Mouse (Mus musculus): ENCODE data around the gene Ap3d1. TPM values are rescaled to one million over a fixed set of nuclear protein-coding genes. Genes with fewer than 3 reads are reported as not detected.

Ap3d1 gene
- polyA plus RNA-seq, 1 experiment from 2014 or later: 45.0 TPM

- 50% methylated on average over 4 of the region's 4 CpGs for WGBS
- no peak overlapping the region for H3K4me2 ChIP-seq
- peaks cover 49% of the 10 kb centered on the region for H3K4me1 ChIP-seq (replicated peaks)
- no peaks in the 10 kb centered on the region for H3K27me3 ChIP-seq
- H3K4me3 ChIP-seq: no peak overlapping the region
- peak overlapping the region; percentile 54 for H3K27ac ChIP-seq
- peak; percentile 8 for ATAC-seq (replicated peaks; ENCODE audit: insufficient number of reproducible peaks, insufficient read depth, low FRiP score, low read depth)
- no peaks in the 10 kb centered on the region for H3K9me3 ChIP-seq (replicated peaks)
- H3K9ac ChIP-seq: no peak overlapping the region; the same call in 1 of the 2 replicates
- peaks cover 73% of the 10 kb centered on the region for H3K36me3 ChIP-seq
Observed at GRCm38 (mm10) chr10:80774981-80775380, 32.9 kb upstream of the Ap3d1 start.

DNA sequence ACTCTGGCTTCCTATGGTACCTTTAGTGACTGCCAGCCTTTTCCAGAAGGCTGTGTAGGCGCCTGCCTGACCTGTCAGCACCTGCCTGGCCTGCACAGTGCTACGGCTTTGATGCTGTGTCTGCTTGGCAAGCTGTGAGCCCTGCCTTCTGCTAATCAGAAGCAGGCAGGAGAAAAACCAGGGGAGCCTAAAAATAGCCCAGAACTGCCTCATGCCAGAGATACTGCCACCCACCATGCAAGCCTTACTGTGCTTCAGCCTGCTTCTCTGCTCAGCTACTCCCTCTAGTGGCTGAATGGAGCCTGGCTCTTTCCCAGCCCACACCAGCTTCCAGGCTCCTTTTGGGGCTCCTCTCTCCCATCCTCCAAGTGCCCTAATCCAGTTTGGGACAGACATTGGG, 32.5 kb upstream of the Ap3d1 start:
- Histone ChIP-seq H3K36me3 (peaks cover 73% of the 10 kb centered on the region), H3K9me3 (replicated peaks) (no peaks in the 10 kb centered on the region), H3K27me3 (no peaks in the 10 kb centered on the region), H3K4me1 (replicated peaks) (peaks cover 49% of the 10 kb centered on the region), H3K9ac (no peak overlapping the region), H3K27ac (peak overlapping the region; percentile 93), H3K4me2 (no peak overlapping the region), H3K4me3 (no peak overlapping the region)
- ATAC-seq (replicated peaks; ENCODE audit: insufficient number of reproducible peaks, insufficient read depth, low FRiP score, low read depth): peak; percentile 96
- 13% methylated on average over 2 of the region's 2 CpGs for WGBS

DNA sequence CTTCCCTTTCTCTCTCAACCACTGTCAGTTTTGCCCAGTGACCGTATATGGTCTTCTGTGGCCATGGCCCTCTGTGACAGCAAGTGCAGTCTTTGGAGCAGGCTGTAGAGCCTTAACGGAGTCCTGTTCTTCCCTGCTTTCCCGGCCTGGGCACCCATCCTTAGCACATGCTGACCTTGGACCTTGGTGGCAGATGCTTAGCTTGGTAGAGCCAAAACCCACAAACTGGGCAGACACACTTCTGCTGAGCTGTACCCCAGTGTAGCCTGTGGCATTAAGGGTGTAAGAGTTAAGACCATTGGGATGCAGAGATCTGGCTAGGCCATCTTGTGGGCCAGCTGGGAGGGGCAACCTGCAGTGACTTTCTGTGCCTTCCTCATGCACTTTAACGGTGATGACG, 31.8 kb upstream of the Ap3d1 start:
- H3K4me1 ChIP-seq (replicated peaks): peaks cover 53% of the 10 kb centered on the region
- no peaks in the 10 kb centered on the region for H3K9me3 ChIP-seq (replicated peaks)
- H3K36me3 ChIP-seq: peaks cover 71% of the 10 kb centered on the region
- ATAC-seq (replicated peaks; ENCODE audit: insufficient number of reproducible peaks, insufficient read depth, low FRiP score, low read depth): no peak
- WGBS: 49% methylated on average over 5 of the region's 5 CpGs
- H3K9ac ChIP-seq: no peak overlapping the region
- no peaks in the 10 kb centered on the region for H3K27me3 ChIP-seq
- no peak overlapping the region for H3K4me3 ChIP-seq
- peak overlapping the region; percentile 93 for H3K27ac ChIP-seq
- H3K4me2 ChIP-seq: peak overlapping the region; percentile 7; the same call in 1 of the 2 replicates

DNA sequence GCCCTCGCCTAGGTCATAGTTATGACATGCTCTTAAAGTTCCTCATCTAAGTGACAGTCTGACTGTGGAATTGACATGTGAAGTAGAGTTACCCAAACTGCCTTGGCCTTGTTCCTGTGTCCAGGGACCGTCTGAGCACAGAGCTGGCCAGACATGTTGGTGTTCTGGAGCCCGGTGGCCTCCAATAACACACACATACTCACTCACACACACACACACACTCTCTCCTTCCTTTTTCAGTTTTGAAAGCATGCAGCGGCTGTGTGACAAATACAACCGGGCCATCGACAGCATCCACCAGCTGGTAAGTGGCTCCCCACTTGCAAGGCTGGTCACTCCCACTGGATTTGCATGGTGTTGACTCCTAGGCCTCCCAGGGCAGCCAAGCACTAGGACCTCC, 26.3 kb upstream of the Ap3d1 start:
- Histone ChIP-seq H3K4me3 (no peak overlapping the region), H3K27ac (no peak overlapping the region), H3K36me3 (peaks cover 78% of the 10 kb centered on the region), H3K27me3 (no peaks in the 10 kb centered on the region), H3K9ac (no peak overlapping the region), H3K4me2 (no peak overlapping the region), H3K9me3 (replicated peaks) (no peaks in the 10 kb centered on the region), H3K4me1 (replicated peaks) (peaks cover 31% of the 10 kb centered on the region)
- 85% methylated on average over 6 of the region's 6 CpGs for WGBS
- ATAC-seq (replicated peaks; ENCODE audit: insufficient number of reproducible peaks, insufficient read depth, low FRiP score, low read depth): no peak

- no peak overlapping the region for H3K4me3 ChIP-seq
- H3K4me2 ChIP-seq: no peak overlapping the region
- H3K27me3 ChIP-seq: no peaks in the 10 kb centered on the region
- H3K9ac ChIP-seq: no peak overlapping the region
- peak overlapping the region; percentile 17 for H3K27ac ChIP-seq
- 73% methylated on average over 10 of the region's 10 CpGs for WGBS
- peaks cover 35% of the 10 kb centered on the region for H3K4me1 ChIP-seq (replicated peaks)
- ATAC-seq (replicated peaks; ENCODE audit: insufficient number of reproducible peaks, insufficient read depth, low FRiP score, low read depth): no peak
- H3K9me3 ChIP-seq (replicated peaks): no peaks in the 10 kb centered on the region
- peaks cover 59% of the 10 kb centered on the region for H3K36me3 ChIP-seq
Observed at GRCm38 (mm10) chr10:80766161-80766815, 24.2 kb upstream of the Ap3d1 start.

- H3K9me3 ChIP-seq (replicated peaks): no peaks in the 10 kb centered on the region
- H3K27ac ChIP-seq: peak overlapping the region; percentile 17; the same call in 1 of the 2 replicates
- peaks cover 40% of the 10 kb centered on the region for H3K4me1 ChIP-seq (replicated peaks)
- H3K4me2 ChIP-seq: no peak overlapping the region
- H3K27me3 ChIP-seq: no peaks in the 10 kb centered on the region
- H3K36me3 ChIP-seq: peaks cover 53% of the 10 kb centered on the region
- WGBS: 61% methylated on average over 2 of the region's 2 CpGs
- no peak for ATAC-seq (replicated peaks; ENCODE audit: insufficient number of reproducible peaks, insufficient read depth, low FRiP score, low read depth)
- H3K9ac ChIP-seq: no peak overlapping the region
- H3K4me3 ChIP-seq: no peak overlapping the region
Observed at GRCm38 (mm10) chr10:80765746-80766145, 23.7 kb upstream of the Ap3d1 start.

DNA sequence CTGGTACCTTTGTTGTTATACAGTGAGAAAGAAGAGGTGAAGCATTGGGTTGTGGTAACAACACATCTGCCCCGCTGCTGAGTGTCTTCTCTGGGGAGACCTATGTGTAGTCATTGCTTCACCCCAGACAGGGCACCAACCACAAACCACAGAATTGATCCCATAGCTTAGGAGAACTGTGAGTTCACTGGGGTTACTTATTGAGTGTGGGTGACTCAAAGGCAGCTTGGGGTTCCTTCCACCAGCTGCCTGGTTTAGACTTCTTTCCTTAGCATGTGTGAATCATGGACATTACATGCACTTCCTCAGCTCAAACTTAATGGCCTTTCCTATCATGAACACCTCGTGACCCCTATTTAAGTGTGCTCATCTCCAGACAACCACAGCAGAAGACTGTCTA, 21.4 kb upstream of the Ap3d1 start:
- WGBS: 83% methylated on average over 2 of the region's 2 CpGs
- Histone ChIP-seq H3K4me2 (no peak overlapping the region), H3K27ac (no peak overlapping the region), H3K36me3 (peaks cover 33% of the 10 kb centered on the region), H3K4me3 (no peak overlapping the region), H3K9me3 (replicated peaks) (no peaks in the 10 kb centered on the region), H3K9ac (no peak overlapping the region), H3K4me1 (replicated peaks) (peaks cover 58% of the 10 kb centered on the region), H3K27me3 (no peaks in the 10 kb centered on the region)
- ATAC-seq (replicated peaks; ENCODE audit: insufficient number of reproducible peaks, insufficient read depth, low FRiP score, low read depth): no peak

GRCm38 (mm10) chr10:80761821-80762220, 19.8 kb upstream of the Ap3d1 start:
- H3K9me3 ChIP-seq (replicated peaks): no peaks in the 10 kb centered on the region
- H3K36me3 ChIP-seq: peaks cover 19% of the 10 kb centered on the region; the same call in 1 of the 2 replicates
- H3K27ac ChIP-seq: no peak overlapping the region
- H3K4me1 ChIP-seq (replicated peaks): peaks cover 74% of the 10 kb centered on the region
- no peak overlapping the region for H3K4me2 ChIP-seq
- no peak for ATAC-seq (replicated peaks; ENCODE audit: insufficient number of reproducible peaks, insufficient read depth, low FRiP score, low read depth)
- no peaks in the 10 kb centered on the region for H3K27me3 ChIP-seq
- WGBS: 61% methylated on average over 3 of the region's 3 CpGs
- no peak overlapping the region for H3K9ac ChIP-seq
- H3K4me3 ChIP-seq: no peak overlapping the region

- Histone ChIP-seq H3K27ac (peak overlapping the region; percentile 46), H3K27me3 (no peaks in the 10 kb centered on the region), H3K36me3 (peaks cover 11% of the 10 kb centered on the region; the same call in 1 of the 2 replicates), H3K4me3 (no peak overlapping the region), H3K9me3 (replicated peaks) (no peaks in the 10 kb centered on the region), H3K4me2 (peak overlapping the region; percentile 2; the same call in 1 of the 2 replicates), H3K9ac (no peak overlapping the region), H3K4me1 (replicated peaks) (peaks cover 75% of the 10 kb centered on the region)
- 70% methylated on average over 4 of the region's 4 CpGs for WGBS
- ATAC-seq (replicated peaks; ENCODE audit: insufficient number of reproducible peaks, insufficient read depth, low FRiP score, low read depth): no peak
Observed at GRCm38 (mm10) chr10:80760596-80761524, 18.8 kb upstream of the Ap3d1 start.

DNA sequence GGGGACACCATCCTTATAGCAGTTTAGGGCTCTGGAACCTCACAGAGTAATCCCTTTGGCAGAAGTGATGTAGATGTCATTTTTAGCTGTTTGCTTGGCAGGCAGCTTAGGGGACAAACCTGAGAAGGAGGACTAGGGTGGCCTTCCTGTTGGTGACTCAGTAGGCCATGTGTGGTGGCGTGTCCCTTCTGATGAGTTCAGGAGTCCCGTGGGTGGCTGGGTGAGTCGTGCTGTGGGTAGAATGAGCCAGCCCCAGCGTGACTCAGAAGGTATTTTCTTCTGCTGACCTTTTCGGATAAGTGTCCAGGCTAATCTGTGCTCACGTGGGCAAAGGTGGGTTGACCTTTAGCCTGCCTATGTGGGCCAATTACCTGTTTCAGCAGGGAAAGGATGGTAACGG, 16.6 kb upstream of the Ap3d1 start:
- H3K4me3 ChIP-seq: no peak overlapping the region
- peak overlapping the region; percentile 87 for H3K27ac ChIP-seq
- WGBS: 54% methylated on average over 7 of the region's 7 CpGs
- H3K27me3 ChIP-seq: no peaks in the 10 kb centered on the region
- no peak for ATAC-seq (replicated peaks; ENCODE audit: insufficient number of reproducible peaks, insufficient read depth, low FRiP score, low read depth)
- no peaks in the 10 kb centered on the region for H3K36me3 ChIP-seq
- H3K4me1 ChIP-seq (replicated peaks): peaks cover 75% of the 10 kb centered on the region
- H3K9me3 ChIP-seq (replicated peaks): no peaks in the 10 kb centered on the region
- H3K9ac ChIP-seq: 0 out of 2 replicates have a peak overlapping the region, but pooled peaks have one; percentile 5
- H3K4me2 ChIP-seq: no peak overlapping the region

GRCm38 (mm10) chr10:80757717-80758116, 15.7 kb upstream of the Ap3d1 start:
- Histone ChIP-seq H3K36me3 (no peaks in the 10 kb centered on the region), H3K4me1 (replicated peaks) (peaks cover 70% of the 10 kb centered on the region), H3K9me3 (replicated peaks) (no peaks in the 10 kb centered on the region), H3K4me3 (peak overlapping the region; percentile 89; the same call in 1 of the 2 replicates), H3K4me2 (peak overlapping the region; percentile 74), H3K9ac (no peak overlapping the region), H3K27ac (peak overlapping the region; percentile 87), H3K27me3 (no peaks in the 10 kb centered on the region)
- ATAC-seq (replicated peaks; ENCODE audit: insufficient number of reproducible peaks, insufficient read depth, low FRiP score, low read depth): peak; percentile 40
- 25% methylated on average over 5 of the region's 5 CpGs for WGBS
